ENCODE assay signal across 10 mouse cellular contexts in the genomic region with DNA sequence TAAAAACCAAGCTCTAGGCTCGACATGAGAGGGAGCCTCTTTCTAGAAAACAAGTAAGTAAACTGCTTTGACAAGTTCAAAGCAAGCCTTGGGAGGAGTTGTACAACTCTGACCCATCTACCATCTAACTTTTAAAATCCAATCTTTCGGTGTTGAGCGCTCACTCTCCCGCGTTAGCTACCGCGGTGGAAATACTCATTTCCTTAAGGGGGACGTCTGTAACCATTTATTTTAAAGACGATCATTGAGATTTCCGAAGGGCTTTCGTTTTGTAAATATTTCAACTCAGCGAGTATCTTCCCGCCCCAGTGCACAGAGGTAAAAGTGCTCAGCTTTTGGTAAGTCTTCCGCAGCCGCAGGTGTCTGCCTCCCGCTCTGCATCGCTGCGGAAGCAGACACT. TPM values are rescaled to one million over a fixed set of nuclear protein-coding genes. Genes with fewer than 3 reads are reported as not detected.
DNase-seq lines count a peak whose midpoint lies in the region; ATAC-seq lines count a peak whose summit lies in the region.
"Had no signal": no experiment of that assay in that cellular context is flagged by ENCODE, and none has a peak within 500 bp of the region (broad histone marks: within the 10 kb centered on the region; RNA-seq: fewer than 3 reads in every experiment).

No protein-coding gene starts in this region.

- ATAC-seq in heart, embryonic 15.5 days (replicated peaks; ENCODE audit: insufficient number of reproducible peaks, insufficient read depth, low FRiP score, low read depth): no peak
- ATAC-seq in common myeloid progenitor, adult 5-6 weeks (replicated peaks; ENCODE audit: low read depth, poor library complexity, severe bottlenecking): 0 out of 2 replicates have a peak, but pooled peaks have one; percentile 15
- ATAC-seq in hindbrain, embryonic 11.5 days (ENCODE audit: low FRiP score): no peak
- no peak for ATAC-seq in midbrain, embryonic 16.5 days

- no peak for DNase-seq in heart, postnatal 10 days
- DNase-seq in hindbrain, embryonic 11.5 days (ENCODE audit: low spot score): peak; percentile 32
- DNase-seq in cerebellum, adult 9-10 months: no peak
- no peak for DNase-seq in gastrocnemius, postnatal 14 days
- DNase-seq in urinary bladder, postnatal 14 days (ENCODE audit: low spot score): no peak
- DNase-seq: cerebellum, postnatal 14 days; liver had no signal

- H3K27ac ChIP-seq in heart, embryonic 15.5 days: no peak overlapping the region
- no peak overlapping the region for H3K27ac ChIP-seq in hindbrain, embryonic 11.5 days (ENCODE audit: low read depth, low read length)
- H3K27ac ChIP-seq in midbrain, embryonic 16.5 days (ENCODE audit: low read length): no peak overlapping the region

- 23% methylated on average over 18 of the region's 18 CpGs for WGBS in heart, embryonic 15.5 days
- 23% methylated on average over 18 of the region's 18 CpGs for WGBS in hindbrain, embryonic 11.5 days
- 19% methylated on average over 18 of the region's 18 CpGs for WGBS in midbrain, embryonic 16.5 days

- peaks cover 60% of the 10 kb centered on the region for H3K27me3 ChIP-seq in heart, embryonic 15.5 days
- H3K27me3 ChIP-seq in hindbrain, embryonic 11.5 days (ENCODE audit: control insufficient read depth, insufficient read depth, low read length): 0 out of 2 replicates have a peak, but pooled peaks cover 2% of the 10 kb centered on the region
- no peaks in the 10 kb centered on the region for H3K27me3 ChIP-seq in midbrain, embryonic 16.5 days (ENCODE audit: control insufficient read depth, insufficient read depth, low read depth, low read length)

- intact Hi-C loops in heart, postnatal 10 days (cut with DNase I): no loop called here
- intact Hi-C loops in gastrocnemius, postnatal 14 days (cut with DNase I; ENCODE audit: low total_unique reads): no loop called here

- H3K9ac ChIP-seq in heart, embryonic 15.5 days: no peak overlapping the region
- peak overlapping the region; percentile 65 for H3K9ac ChIP-seq in hindbrain, embryonic 11.5 days (ENCODE audit: low read depth, low read length)
- H3K9ac ChIP-seq in midbrain, embryonic 16.5 days (ENCODE audit: low read depth, low read length): no peak overlapping the region

- no peaks in the 10 kb centered on the region for H3K36me3 ChIP-seq in heart, embryonic 15.5 days
- no peaks in the 10 kb centered on the region for H3K36me3 ChIP-seq in hindbrain, embryonic 11.5 days (ENCODE audit: control insufficient read depth, insufficient read depth, low read length)
- H3K36me3 ChIP-seq in midbrain, embryonic 16.5 days (ENCODE audit: control insufficient read depth, insufficient read depth, low read length): no peaks in the 10 kb centered on the region

- no peaks in the 10 kb centered on the region for H3K9me3 ChIP-seq in heart, embryonic 15.5 days (replicated peaks)
- no peaks in the 10 kb centered on the region for H3K9me3 ChIP-seq in hindbrain, embryonic 11.5 days (ENCODE audit: control insufficient read depth, low read length)
- no peaks in the 10 kb centered on the region for H3K9me3 ChIP-seq in midbrain, embryonic 16.5 days (replicated peaks; ENCODE audit: control insufficient read depth, low read length, poor library complexity, severe bottlenecking)

- peak overlapping the region; percentile 82 for H3K4me2 ChIP-seq in heart, embryonic 15.5 days
- peak overlapping the region; percentile 58 for H3K4me2 ChIP-seq in hindbrain, embryonic 11.5 days (replicated peaks; ENCODE audit: low read depth, low read length)
- peak overlapping the region; percentile 66 for H3K4me2 ChIP-seq in midbrain, embryonic 16.5 days (ENCODE audit: low read length)

- peak overlapping the region; percentile 53 for H3K4me3 ChIP-seq in heart, embryonic 15.5 days
- H3K4me3 ChIP-seq in hindbrain, embryonic 11.5 days (ENCODE audit: low read depth, low read length): peak overlapping the region; percentile 54
- peak overlapping the region; percentile 56 for H3K4me3 ChIP-seq in midbrain, embryonic 16.5 days (ENCODE audit: low read depth, low read length)

- H3K4me1 ChIP-seq in heart, embryonic 15.5 days (replicated peaks): peaks cover 14% of the 10 kb centered on the region
- H3K4me1 ChIP-seq in hindbrain, embryonic 11.5 days (replicated peaks; ENCODE audit: control insufficient read depth, insufficient read depth, low read length): no peaks in the 10 kb centered on the region
- peaks cover 11% of the 10 kb centered on the region for H3K4me1 ChIP-seq in midbrain, embryonic 16.5 days (ENCODE audit: control insufficient read depth, insufficient read depth, low read length)

RNA-seq across cellular contexts. Expression of a gene that starts 2.6 kb away (rescaled TPM):
- polyA plus RNA-seq in heart, embryonic 15.5 days (2015; fragmentation: Nextera tagmentation; extraction: Ambion mirVana): 0.49 and 0.57 TPM in 2 replicates
- not detected for total RNA-seq in heart, postnatal 10 days (2021)
- total RNA-seq in common myeloid progenitor, adult 5-6 weeks (2017): not detected in 2 replicates
- polyA plus RNA-seq in hindbrain, embryonic 11.5 days (2014; fragmentation: Nextera tagmentation; extraction: Ambion mirVana): 4.9 and 6.0 TPM in 2 replicates
- polyA plus RNA-seq in midbrain, embryonic 16.5 days (2015; fragmentation: Nextera tagmentation; extraction: Ambion mirVana): 0.74 and 1.1 TPM in 2 replicates
- total RNA-seq in gastrocnemius, postnatal 14 days (2021): not detected
